Mouse (Mus musculus) adrenal gland, postnatal 25 days (tissue): ENCODE data around the gene Cldn13. TPM values are rescaled to one million over a fixed set of nuclear protein-coding genes. Genes with fewer than 3 reads are reported as not detected.
"Not testable (repeated sequence)": the region's sequence is repeated elsewhere in the genome, so short reads cannot be mapped to it uniquely, and the experiment has no call there.

ENCODE experiments used
- DNase-seq: peaks from one replicate; pipeline ENCODE4 v3.0.0; 2021; ENCODE audit warnings: mixed read lengths
- total RNA-seq: library from RNA; stranded (reverse); gene quantifications from 2 replicates; pipeline ENCODE4 v1.2.3, GENCODE M21; 2021

The Cldn13 gene
- total RNA-seq, 1 experiment from 2014 or later: not detected

DNA sequence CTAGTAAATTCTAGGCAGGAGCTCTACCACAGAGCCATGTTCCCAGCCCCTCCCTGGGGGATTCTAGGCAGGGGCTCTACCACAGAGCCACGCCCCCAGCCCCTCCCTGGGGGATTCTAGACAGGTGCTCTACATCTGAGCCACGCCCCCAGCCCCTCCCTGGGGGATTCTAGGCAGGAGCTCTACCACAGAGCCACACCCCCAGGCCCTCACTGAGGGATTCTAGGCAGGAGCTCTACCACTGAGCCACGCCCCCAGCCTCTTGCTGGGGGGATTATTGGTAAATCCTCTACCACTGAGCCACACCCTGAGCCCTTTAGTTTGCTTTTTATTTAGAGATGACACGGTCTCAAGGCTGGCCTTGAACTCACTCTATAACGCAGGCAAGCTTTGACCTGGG is 18.4 kb upstream of the Cldn13 start:
- not testable (repeated sequence) for DNase-seq

DNA sequence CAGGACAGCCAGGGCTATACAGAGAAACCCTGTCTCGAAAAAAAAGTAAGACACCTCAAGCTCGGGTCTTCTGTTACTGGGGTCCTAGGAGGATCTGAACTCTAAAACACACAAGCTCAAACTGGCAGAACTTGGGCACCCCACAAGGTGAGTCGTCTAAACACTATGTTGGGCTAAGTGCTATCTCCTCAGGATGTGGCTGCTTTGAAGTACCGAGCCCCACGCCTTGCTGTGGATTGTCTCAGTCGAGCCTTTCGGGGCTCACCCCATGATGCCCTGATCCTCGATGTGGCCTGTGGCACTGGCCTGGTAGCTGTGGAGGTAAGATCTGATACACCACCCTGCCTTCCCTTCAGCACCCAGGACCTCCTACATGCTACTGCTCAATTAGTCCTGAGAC is 18.0 kb upstream of the Cldn13 start:
- DNase-seq: no peak

DNA sequence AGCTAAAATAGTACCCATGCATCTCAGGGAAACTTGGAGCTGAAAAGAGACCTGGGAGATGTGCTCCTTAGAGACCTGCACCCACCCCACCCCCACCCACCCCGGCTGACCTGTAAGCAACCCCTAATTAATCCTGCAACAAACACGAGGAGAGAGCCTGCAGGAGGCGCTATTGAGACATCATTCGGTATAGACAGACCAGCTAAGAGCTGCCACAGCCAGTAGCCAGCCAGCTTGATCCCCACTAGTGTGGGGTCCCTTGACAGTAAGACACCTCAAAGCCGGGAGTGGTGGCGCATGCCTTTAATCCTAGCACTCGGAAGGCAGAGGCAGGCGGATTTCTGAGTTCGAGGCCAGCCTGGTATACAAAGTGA is 17.6 kb upstream of the Cldn13 start:
- peak; percentile 46 for DNase-seq

DNA sequence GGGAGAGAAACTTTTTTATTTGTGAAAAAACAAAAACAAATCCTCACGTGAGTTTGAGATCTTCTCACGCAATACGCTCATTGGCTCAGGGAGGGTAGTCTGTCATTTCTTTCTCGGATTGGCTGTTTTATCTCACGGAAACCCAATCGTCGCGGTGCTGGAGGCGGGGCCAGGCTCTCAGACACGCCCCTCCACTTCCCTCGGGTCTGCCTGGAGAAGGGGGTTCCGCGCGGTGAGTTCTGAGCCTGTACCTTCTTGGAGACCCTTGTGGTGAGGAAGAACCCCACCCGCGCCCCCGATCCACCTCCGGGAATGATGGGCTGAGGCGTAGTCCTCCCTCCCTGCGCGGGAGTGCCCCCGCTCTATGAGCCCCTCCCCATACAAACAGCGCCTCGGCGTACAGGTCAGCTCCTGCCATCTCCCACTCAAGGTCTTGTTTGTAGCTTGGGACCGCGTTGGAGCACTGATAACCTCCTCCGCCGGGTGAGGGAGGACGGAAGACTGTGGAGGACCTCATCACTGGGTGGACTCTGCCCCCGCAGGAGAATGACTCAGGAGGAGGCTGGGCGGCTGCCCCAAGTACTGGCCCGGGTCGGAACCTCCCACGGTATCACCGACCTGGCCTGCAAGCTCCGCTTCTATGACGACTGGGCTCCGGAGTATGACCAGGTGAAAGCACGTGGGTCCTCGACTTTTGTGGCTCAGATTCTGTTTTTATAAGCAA is 17.0 kb upstream of the Cldn13 start, which contains the start of gene Mettl27:
Mettl27 (plus strand) TSS at position 190 of the 724 bp plus-strand sequence.
- DNase-seq: peak; percentile 83

DNA sequence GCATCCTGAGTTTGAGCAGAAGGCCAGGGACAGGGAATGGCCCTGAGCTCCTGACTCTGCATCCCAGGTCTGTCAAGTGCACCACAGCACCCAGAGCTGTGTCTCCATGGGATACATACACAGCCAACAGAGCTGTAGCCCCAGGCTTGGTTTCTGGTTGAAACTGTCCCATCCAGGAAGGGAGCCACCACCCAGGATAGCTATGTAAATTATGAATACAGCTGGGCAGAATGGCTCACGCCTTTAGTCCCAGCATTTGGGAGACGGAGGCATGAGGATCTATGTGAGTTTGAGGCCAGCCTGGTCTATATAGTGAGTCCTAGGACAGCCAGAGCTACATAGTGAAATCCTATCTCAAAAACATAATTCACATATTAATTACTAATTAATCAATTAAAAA is 14.7 kb upstream of the Cldn13 start:
- no peak for DNase-seq

DNA sequence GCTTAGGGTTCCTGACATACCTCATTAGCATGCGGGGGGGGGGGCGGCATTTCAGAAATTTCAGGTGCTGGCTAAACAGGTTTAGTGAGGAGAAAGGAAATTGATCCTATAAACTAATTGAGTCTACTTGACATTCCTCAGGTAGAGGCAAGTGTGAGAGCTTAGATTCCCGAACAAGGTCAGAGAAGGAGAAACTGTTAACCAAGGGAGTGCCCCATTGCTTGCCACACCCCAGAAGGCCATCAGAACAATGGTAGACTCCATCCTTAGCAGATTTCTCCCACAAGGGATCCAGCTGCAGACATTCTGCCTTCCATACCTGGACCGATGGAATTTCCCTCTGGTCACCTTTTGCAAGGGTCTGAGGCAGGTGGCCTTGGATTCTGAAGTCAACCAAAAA is 11.4 kb upstream of the Cldn13 start:
- DNase-seq: no peak

DNA sequence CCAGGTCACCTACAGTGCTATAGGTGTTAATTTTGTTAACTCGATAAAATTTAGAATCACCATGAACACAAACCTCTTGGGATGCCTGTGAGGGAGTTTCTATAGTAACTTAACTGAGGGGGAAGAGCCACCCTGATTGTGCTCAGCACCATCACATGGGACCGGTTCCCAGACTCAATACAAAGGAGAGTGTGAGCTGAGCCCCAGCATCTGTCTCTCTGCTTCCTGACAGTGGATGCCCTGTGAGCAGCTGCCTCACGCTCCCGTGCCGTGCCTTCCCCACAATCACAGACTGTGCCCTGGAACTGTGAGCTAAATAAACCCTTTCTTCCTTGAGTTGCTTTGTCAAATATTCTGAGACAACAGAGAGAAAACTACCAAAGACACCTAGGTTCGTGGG is 7.8 kb upstream of the Cldn13 start:
- DNase-seq: no peak

DNA sequence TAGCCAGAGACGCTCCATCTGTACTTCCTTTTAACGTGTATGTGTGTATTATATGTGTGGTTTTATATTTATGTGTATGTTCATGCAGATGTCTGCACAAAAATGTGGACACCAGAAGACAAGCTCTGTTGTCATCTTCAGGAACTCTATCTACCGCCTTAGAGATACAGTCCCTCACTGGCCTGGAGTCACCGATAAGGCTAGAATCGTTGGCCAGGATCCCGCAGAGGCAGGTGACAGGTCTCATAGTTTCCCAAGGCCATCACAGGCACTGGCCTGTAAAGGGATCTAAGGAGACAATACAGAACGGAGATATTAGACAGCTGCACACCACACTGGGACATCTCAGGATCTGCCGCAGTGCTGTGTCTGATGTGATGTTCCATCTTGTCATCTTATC is 5.8 kb upstream of the Cldn13 start:
- no peak for DNase-seq

DNA sequence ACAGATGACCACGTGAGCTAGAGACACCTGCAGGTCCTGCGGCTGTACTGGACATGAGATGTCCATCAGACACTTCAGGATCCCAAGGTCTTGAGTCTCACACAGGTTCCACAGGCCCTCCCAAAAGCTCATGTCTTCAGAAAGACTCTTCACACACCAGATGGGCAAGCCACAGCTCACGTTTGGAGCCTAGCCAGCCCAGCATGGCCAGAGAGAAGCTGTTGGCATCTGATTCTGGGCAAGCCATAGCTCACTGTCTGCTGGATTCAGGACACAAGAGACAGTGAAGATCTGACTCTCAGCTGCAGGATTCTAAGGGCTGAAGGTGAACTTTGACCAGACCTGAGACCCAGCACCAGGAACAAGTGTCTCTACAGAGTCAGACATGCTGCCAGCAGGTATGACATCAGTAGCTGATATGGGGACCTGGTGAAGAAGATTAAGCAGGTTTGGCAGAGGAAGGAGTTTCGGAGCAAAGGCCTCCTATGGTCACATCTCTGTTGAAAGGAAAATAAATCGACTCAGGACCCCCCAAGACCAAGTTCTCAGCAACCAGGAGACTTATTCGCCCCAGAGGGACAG is 4.9 kb upstream of the Cldn13 start:
- DNase-seq: no peak

DNA sequence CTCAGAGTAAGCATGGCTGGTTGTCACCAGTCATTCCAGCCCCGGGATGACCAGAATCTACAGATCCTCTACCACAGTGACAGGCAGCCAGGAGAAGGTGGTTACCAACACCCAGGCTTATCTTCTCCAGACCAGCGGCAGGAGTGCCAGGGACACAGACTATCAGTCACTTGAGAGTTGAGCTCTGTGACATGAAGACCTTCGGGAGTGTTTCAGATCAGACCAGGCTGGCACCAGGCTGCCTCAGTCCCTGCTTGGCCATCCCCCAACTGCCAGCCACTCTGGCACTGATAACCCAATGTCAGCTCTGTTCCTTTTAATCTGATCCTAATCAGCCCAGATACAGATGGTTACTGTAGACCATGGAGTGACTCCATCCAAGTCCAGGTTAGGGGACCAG is 3.8 kb upstream of the Cldn13 start:
- DNase-seq: no peak

DNA sequence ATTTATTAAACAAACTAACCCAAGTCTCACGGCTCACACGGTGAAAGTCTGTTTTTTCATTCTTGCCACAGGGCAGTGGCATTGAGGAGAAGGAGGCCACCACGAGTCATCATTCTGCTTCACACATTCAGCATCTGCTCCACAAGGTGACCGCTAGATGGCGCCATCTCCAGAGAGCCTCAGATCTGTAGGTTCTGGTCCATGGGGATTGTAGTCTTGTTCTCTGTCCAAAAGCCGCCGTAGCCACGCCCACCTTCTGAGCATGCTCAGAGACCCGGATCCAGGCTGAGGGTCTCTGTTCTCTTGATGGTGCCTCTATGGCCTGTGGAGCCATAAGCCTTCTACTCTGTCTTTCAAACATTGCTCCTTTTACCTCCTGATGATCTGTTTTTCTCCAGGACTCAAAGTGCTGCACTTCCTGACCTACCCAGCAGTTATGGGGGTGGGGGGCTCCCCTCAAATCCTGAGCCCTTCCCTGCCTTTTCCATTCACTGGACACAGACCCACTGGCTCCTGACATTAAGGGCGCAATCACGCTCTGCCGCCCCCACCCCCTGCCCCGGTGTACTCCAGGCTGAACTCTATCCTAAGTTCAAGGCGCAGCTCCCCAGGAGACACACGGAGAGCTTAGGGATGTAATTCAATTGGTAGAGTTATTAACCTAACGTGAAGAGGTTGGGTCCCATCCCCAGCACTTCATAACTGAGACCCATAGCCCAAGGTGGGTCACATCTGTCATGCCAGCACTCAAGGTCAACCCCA is 2.9 kb upstream of the Cldn13 start:
- DNase-seq: peak; percentile 64

DNA sequence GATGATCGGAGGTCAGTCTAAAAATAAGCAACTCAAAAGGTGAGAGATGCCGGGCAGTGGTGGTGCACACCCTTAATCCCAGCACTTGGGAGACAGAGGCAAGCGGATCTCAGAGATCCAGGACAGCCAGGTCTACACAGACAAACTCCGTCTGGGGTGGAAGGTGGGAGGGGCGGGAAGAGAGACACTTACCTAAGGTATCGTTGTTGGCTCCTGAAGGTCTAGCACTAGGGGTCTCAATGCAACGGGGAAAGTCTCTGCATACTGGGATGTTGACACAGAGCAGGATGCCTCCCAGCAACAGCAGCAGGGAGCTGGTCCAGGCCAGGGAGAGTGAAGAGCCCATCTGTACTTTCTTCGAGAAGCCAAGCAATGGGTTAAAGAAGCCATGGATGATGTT is 816 bp downstream of the Cldn13 start:
- DNase-seq: no peak

DNA sequence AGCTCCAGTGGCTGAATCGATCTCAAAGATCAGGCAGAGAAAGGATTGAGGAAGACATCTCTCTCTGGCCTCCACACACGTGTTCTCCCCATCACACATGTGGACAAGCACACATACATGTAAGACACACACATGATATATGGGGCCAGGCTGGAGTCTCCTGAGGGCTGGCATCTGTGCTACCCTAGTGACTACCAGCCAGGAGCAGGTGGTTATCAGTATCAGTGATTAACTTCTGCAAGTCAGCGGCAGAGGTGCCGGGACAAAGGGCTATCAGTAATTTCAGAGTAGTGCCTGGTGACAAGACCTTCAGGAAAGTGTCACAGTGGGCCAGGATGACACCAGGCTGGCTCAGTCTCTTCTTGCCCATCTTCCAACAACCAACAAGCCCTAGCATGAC is 1.6 kb downstream of the Cldn13 start:
- DNase-seq: no peak

DNA sequence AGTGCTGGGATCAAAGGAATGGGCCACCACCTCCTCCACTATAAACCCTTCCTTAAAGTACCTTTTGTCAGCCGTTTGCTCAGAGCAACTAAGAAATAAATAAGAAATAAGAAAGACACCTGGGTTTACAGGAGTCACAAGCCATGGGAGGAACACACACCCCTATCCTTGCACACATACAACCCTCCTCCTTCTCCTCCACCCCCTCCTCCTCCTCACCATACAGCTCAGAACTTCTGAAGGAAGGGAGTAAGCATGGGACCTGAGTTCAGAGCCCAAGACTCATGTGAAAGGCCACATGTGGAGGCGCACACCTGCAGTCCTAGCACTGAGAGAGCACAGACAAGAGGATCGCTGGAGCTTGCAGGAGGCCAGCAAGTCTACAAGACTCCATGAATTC is 2.0 kb downstream of the Cldn13 start:
- DNase-seq: no peak

DNA sequence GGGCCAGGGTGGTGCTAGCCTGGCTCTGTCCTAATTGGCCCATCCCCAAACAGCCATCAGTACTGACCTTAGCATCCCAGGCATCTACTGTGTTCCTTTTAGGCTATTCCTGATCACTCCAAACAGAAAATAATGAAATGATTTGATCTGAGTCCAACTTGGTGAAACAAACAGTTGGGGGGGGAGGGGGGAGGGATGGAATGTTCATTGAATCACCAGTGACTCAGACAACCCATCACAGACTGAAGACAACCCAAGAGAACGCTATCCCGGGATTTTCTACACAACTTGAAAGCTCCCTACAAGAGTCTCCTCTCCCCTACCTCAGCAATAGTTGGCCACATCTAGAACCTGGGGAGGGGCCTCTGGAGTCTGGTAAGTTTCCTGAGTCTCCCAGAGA is 3.4 kb downstream of the Cldn13 start:
- no peak for DNase-seq

DNA sequence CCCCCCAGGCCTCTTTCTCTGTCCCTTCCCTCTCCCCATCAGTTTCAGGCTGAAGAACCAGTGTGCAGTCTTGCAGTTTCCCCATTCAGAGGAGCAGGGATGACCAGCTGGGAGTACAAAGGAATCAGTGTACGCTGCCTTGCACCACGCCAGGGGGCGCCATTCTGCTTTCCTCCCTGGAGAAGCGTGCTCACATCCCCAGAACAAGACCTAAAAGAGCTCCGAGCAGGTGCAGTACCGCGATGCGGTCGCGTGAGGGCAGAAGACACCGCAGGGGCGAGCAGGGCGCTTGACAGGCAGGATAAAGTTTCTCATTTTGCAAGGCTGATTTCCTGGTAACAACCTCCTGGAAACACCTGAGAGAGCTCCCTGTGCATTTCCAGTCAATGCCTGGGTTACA is 8.2 kb downstream of the Cldn13 start:
- DNase-seq: peak; percentile 96

DNA sequence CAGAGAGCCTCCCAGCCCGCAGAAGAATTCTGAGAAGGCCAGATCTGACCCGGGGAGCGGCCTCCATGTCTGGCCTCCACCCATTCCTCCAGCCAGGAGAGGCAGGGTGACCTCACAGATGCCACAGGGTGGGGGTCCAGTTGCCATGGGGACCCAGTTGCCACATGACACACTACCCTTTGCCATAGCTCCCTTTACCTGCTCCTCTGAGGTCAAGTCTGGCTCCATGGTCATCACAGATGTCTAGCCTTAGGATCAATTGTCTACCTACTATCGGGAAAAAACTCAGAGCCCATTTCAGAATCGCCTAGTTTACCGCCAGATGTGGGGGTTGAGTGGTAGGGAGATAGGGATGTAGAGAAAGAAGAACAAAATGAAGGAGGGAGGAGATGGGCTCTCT is 8.7 kb downstream of the Cldn13 start, which contains the start of gene Tmem270:
Tmem270 (minus strand) TSS at position 101 of the 400 bp plus-strand sequence.
- no peak for DNase-seq

DNA sequence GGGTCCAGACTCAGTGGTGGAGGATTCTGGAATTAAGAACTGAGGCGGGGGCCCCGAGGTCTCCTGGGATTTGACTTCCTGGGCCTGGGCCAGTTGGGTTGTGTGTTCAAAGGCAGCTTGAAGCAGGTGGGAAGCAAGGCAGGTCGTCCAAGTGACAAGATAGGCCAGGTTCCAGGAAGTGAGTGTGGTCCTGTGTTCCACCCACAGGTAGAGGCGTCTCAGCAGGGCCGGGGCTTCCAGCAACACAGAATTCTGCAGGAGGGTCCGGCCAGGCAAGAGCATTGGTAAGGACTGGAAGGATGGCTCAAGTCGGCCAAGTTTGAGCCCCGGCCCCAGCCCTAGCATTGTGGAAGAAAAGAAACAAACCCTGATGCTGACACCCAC is 13.7 kb downstream of the Cldn13 start:
- no peak for DNase-seq

DNA sequence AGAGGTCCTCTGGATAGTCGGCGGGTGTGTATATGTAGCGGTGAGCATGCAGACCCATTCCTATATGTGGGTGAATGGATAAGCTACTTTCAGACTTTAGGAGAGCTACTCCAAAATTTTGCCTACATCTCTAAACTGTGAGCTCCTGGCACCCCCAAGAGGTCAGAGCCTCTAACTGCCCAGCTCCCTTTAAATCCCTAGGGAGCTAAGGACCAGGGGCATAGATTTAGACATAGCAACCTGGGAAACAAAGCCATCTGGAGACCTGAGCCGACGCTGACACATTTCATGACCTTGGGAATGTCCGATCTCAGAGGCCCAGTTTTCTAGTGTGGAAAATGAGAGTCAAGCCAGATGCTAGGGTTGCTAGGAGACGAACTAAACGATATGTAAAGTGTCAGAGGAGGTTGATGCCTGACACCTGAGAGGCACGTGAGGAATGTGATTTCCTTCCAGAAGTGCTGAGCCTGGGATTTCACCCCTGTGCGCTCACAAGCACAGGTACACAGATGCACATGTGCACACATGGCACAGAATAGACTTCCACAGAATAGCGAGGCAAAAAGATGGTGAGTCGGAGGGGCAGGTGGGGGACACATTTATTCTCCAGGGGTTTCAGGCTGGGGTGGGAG is 14.2 kb downstream of the Cldn13 start:
- peak; percentile 35 for DNase-seq

DNA sequence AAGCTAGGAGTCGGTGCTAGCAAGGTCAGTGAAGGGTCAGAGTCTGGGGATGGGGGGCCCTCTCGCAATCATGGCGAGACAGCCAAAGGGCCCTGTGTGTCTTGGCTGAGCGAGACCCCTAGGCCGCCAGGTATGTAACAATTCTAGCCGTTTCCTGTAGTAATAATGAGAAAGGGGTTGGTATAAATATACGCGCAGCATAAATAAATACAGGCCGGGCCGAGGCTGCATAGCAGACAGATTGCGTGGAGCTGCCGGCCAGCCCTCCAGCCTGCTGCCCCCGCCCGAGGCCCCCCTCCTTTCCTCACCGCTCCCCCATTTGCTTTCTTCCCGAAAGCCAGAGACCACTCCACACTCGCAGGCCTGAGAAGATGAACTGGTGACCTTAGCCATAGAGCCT is 17.7 kb downstream of the Cldn13 start:
- no peak for DNase-seq

DNA sequence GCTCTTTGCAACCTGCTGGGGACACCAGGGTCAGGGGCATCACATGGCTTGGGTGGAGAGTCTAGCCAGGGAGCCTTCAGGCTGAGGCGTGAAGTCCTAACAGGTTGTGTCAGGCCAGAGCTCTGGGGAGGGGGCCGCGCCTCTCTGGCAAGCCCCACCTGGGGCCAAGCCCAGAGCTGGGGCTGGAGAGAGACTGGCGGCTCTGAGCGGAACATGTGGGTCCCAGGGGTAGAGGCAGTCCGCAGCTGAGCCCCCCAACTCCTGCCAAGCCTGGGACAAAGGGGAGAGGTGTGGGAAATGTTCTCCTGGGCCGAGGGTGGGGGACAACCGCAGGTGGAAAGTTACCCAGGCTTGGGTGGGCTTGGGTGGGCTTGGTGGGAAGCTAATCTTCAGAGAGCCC is 18.4 kb downstream of the Cldn13 start:
- no peak for DNase-seq

DNA sequence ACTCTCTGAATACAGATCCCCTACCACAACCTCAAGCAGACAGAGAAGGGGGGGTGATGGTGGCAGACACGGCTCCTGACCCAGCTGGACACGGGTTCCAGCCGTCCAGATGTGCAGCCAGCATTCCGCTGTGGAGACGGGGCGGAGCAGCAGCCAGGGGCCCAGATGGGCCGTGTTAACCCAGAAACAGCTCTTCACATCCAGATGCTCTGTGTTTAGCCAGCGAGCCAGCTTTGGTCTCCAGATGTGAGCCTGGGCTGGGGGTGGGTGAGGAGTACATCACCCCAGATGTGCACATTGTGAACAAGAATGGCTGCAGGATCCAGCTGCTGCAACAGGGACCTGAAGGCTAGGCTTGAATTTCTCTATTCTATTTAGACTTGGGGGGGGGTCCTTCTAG is 20.0 kb downstream of the Cldn13 start:
- DNase-seq: no peak

DNA sequence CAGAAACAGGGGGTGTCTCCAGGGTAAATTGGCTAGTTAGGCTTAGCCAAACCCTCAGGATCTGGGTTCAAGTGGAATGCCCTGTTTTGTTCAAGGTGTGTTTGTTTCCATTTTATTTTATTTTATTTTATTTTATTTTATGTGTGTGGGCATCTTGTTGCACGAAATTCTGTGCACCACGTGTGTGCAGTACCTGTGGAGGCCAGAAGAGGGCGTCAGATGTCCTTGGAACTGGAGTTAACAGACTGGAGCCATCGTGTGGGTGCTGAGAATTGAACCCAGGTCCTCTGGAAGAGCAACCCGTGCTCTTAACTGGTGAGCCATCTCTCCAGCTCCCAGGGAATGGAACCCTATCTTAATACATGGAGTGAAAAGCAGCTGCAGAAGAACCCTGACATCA is 22.6 kb downstream of the Cldn13 start:
- no peak for DNase-seq
